Mouse (Mus musculus): ENCODE data around the gene Dhx58.
"Not testable (repeated sequence)": the region's sequence is repeated elsewhere in the genome, so short reads cannot be mapped to it uniquely, and the experiment has no call there.

The Dhx58 gene

GRCm38 (mm10) chr11:100702081-100702851, 1.8 kb downstream of the Dhx58 start:
- peak; percentile 90 for DNase-seq (ENCODE audit: inconsistent ontology term)

- peak; percentile 33 for DNase-seq (ENCODE audit: inconsistent ontology term)
Observed at GRCm38 (mm10) chr11:100701301-100701700, 2.8 kb downstream of the Dhx58 start.

DNA sequence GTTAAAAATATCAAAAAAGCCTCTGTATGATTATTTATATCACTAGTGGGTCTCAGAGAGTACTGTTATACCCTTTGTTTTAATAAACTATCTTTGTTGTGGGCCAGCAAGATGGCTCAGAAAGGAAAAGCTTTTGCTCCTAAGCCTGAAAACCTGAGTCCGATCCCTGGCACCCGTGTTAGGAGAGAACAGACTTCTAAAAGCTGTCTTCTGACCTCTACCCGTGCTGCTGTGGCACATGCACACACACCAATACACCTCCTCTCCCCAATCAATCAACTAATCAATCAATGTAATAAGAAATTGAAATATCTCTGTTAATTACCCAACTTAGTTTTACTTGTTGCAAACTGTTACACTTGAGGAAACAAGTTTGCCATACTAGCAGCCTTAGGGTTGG, 3.4 kb downstream of the Dhx58 start:
- no peak for DNase-seq (ENCODE audit: inconsistent ontology term)

DNA sequence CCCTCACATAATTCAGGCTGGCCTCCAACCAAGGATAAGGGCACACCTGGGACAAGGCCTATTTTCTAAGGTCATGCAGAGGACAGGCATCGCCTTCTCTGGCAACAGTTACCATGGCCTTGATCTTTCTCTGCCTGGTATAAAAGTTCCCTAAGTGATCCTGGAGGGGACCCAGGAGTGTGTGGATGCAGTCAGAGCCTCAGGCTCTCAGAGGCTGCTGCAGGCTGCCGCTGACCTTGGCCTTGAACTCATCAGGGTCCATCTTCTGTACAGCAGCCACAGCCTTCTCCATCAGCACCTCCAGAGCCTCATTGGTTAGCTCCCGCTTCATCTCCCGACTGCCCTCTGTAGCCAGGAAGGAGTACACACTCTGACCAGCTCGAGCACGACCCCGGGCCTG, 6.2 kb downstream of the Dhx58 start:
- DNase-seq (ENCODE audit: inconsistent ontology term): no peak

DNA sequence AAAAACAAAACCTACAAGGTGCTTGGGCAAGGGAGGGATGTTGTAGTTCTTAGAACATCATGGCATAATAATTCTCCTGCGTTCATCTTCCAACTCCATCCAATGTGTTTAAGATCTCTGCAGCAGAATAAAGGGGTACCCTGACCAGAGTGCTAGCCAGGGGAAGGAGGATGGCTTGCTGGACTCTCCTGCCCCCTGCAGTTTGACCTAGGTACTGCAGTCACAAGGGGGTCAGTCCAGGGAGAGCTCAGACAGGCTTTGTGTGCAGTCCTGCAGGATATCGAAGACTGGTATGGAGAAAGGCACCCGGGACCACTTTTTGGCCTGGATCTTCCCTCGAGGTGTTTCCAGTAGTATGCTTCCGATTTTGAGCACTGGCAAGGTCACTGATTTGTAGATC, 9.1 kb downstream of the Dhx58 start:
- DNase-seq (ENCODE audit: inconsistent ontology term): peak; percentile 51

DNA sequence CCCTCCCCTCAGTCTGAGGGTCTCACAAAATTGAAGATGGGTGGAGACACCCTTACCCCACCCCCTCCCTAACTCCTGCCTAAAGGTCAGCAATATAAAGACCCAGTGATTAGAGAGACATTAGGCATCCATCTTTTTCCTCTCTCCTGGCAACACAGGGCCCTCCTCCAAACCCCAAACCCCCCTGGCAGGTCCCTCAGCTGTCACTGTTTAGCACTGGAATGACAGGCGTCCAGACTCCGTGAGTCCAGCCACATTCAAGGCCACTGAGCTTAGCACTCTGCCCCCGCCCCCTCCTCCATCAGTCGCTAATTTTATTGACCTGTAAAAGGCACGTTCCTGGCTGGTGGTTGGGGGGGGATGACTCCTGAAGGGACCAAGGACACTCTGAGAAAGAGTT, 10.9 kb downstream of the Dhx58 start:
- DNase-seq (ENCODE audit: inconsistent ontology term): no peak

GRCm38 (mm10) chr11:100692164-100692616, 11.9 kb downstream of the Dhx58 start, which contains the start of gene Zfp385c:
Zfp385c (minus strand) TSS chr11:100692455.
- DNase-seq (ENCODE audit: inconsistent ontology term): no peak

GRCm38 (mm10) chr11:100690389-100690788, 13.7 kb downstream of the Dhx58 start:
- no peak for DNase-seq (ENCODE audit: inconsistent ontology term)

DNA sequence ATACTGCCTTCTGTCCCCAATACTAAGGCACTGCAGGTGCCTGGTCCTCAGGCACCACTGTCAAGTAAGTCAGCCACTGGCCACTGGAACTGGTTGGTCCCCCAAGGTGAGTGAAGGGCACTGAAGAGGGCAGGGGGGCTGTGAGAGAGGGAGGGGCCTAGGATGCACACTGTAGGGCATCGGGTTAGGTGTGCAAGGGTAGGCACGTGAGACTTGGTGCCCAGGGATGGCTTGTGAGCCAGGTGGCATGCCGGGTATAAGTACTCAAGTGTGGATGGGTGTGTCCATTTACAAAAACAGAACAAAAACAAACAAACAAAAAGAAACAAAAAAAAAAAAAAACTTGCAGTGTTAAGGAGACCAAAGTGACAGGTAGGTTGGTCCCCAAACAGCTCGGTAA, 15.6 kb downstream of the Dhx58 start:
- DNase-seq (ENCODE audit: inconsistent ontology term): no peak

DNA sequence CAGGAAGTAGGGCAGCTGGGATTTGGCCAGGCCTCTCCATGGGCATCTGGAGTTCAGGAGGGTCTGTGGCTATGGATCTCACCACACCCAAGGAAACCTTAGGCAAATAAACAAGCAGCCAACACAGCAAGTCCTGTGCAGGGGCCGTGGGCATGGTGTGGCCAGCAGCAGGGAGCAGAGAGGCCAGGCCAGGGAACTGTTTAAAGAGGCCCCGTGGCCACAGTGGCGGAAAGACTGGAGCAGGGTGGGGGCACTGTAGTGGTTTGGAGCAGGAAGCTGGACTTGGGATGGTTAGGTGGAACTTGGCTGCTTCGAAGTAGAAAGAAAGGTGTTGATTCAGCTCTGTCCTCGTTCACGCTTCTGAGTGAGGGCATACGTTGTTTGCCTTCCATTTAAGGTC, 16.8 kb downstream of the Dhx58 start:
- no peak for DNase-seq (ENCODE audit: inconsistent ontology term)

DNA sequence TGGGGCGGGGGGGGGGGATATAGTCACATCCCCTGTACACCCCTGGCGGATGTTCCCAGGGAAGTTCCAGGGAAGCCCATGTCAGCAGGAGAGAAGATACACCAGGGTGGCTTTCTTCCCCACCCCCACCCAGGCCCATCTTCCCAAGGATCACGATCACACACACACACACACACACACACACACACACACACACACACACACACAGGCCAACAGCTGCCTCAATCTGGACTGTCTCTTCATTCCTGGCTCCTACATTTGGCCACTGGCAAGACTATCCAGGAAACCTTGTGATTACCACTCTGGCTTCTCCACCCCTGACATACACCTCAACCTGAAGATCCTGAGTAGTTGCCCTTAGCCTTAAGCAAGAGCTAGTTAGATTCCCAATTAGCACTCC, 18.7 kb downstream of the Dhx58 start:
- no peak for DNase-seq (ENCODE audit: inconsistent ontology term)

DNA sequence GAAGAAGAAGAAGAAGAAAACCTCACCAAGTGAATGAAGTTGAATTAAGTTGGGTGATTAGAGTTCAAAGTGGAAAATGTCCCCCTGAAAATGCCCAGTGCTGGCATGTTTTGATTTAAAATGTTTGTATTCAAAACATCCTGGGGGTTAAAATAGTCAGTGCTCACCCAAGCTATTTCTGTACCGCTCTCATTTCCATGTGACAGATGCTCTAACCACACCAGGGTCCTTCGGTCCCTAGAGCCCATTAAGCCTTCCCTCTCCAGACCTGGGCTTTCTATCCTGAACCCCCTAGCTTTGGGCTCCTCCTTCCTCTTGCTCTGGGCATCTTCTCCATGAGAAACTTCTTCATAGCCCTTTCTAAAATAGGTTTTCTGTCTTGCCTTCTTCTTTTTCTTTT, 20.0 kb downstream of the Dhx58 start:
- no peak for DNase-seq (ENCODE audit: inconsistent ontology term)

- DNase-seq (ENCODE audit: inconsistent ontology term): no peak
Observed at GRCm38 (mm10) chr11:100682526-100682925, 21.5 kb downstream of the Dhx58 start.

GRCm38 (mm10) chr11:100681826-100682225, 22.2 kb downstream of the Dhx58 start:
- DNase-seq (ENCODE audit: inconsistent ontology term): no peak

DNA sequence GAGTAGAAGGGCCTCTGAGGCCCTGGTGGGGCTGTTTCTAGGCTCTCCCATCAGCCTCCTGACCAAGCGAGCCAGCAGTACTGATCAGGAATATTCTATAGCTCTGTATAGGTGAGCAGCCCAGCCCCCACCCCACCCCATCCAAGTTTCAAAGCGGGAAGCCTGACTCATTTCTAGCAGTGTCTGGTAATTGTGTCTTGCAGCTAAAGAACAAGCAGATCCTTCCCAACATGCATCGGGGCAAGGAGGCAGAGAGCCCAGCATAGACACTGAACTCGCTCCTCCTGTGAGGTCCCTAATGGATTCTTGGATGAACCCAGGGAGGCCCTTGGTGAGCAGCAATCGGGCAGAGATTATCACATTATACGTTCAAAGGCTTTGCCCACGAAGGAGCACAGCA, 26.3 kb downstream of the Dhx58 start:
- no peak for DNase-seq (ENCODE audit: inconsistent ontology term)

DNA sequence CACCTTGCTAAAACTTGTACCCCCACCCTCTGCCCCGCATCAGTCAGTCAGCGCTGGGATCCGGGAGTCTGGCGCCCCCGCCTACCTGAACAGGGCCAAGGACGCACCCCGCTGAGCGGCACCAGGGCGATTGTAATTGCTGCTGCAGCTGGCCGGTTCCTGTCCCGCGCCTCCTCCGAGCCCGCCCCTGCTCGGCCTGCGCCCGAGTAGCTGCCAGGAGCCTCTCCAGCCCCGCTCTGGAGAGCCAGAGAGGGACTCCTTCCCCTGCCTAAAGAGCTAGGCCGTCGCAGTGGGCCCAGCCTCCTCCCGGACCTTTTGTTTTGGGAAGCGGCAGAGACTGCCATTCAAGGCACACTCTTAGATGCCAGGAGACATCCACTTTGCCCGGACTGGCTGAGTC, 30.9 kb downstream of the Dhx58 start:
- peak; percentile 61 for DNase-seq (ENCODE audit: inconsistent ontology term)

- DNase-seq (ENCODE audit: inconsistent ontology term): no peak
Observed at GRCm38 (mm10) chr11:100671956-100672355, 32.1 kb downstream of the Dhx58 start.

- no peak for DNase-seq (ENCODE audit: inconsistent ontology term)
Observed at GRCm38 (mm10) chr11:100671049-100671448, 33.0 kb downstream of the Dhx58 start.

DNA sequence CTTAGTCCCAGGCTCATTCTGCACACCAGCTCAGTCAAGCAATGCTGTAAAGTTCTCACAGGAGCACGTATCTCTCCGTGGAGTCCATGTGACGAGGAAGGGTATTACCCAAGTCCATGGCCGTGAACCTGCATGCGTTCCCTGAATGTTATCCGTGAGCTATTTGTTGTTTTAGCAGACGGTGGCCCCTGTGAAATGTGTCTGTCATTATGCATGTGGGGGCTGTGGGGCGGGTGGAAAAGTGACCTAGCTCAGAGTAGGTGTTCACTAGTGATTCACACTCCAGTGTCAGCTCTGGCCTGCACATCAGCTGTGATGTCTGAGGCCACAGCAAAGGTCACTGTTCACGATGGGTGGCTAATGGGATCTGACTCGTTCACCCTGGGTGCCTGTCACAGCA, 44.3 kb downstream of the Dhx58 start:
- DNase-seq (ENCODE audit: inconsistent ontology term): no peak

DNA sequence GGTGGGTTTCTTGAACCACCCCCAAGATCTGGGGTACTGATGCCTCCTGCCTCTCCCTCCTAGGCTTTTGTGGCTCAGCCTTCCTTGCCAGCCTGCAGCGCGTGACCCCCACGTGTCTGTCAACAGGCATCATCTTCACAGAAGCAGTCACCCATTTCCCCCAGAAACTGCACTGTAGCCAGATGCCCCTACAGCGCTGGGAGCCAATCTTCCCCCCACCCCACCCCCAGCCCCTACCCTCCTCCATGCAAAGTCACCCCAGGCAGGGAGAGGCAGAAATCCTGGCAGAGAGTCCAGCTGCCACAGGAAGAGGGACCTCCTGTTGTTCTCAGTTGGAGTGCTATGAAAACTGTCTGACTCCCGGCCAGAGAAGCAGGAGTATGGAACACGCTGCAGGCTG, 47.6 kb downstream of the Dhx58 start:
- DNase-seq (ENCODE audit: inconsistent ontology term): peak; percentile 59

- not testable (repeated sequence) for DNase-seq (ENCODE audit: inconsistent ontology term)
Observed at GRCm38 (mm10) chr11:100655589-100655988, 48.5 kb downstream of the Dhx58 start.

DNA sequence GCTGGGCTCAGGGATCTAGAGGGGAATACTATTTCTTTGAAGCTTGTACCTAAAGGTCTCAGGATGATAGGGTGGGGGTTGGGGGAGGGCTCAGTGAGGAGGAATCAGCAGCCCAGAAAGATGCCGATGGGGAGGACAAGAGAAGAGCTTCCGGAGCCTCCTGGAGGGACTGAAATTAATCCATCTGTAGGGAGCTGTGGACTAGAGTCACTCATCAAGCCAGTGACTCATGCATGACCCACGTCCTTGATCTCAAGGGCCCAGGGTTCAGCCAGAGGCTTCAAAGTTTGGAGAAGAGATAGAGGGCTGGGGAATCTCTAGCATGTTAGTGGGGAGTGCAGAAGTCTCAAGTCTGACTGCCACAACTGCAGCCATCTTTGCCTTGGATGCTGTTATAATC, 52.3 kb downstream of the Dhx58 start:
- no peak for DNase-seq (ENCODE audit: inconsistent ontology term)

- no peak for DNase-seq (ENCODE audit: inconsistent ontology term)
Observed at GRCm38 (mm10) chr11:100651205-100651604, 52.9 kb downstream of the Dhx58 start.

DNA sequence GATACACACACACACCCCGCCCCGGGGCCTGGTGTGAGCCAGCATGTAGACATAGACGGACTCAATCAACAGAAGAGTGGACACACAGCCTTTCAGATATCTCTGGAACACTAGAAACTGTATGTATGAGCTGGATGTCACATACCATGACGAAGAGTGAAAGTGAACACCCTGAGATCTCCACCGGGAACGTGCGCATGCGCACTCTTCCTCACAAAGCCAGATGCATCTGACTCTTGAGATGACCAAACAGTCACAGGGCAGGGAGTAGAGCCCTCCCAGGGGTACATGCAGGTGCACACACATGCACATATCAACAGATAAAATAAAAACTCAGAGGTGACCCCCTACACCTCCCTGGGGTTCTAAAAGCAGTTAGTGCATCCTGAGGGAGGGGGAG, 55.7 kb downstream of the Dhx58 start:
- DNase-seq (ENCODE audit: inconsistent ontology term): no peak
